Mouse (Mus musculus): ENCODE data around the gene Ceacam9.

The Ceacam9 gene

DNA sequence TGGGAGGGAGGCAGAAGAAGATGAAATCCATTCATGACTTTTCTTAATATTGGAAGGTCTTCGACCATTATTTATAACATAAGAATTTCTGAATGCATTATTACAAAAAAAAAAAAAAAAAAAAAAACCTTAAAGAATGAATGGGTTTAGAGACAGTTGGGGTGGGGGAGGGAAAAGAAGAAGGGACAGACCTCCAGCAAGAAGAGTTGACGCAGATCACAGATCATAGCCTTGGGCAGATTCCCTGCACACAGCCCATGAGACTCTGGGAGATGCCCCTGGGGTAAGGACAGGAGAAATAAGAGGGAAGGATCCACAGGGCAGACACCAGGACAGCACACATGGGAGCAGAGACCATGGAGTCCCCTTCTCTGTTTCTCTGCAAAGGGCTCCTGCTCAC is at the start of gene Ceacam9:
Ceacam9 (plus strand) TSS at position 301 of the 400 bp plus-strand sequence.
- POLR2A ChIA-PET, result no interaction called here

DNA sequence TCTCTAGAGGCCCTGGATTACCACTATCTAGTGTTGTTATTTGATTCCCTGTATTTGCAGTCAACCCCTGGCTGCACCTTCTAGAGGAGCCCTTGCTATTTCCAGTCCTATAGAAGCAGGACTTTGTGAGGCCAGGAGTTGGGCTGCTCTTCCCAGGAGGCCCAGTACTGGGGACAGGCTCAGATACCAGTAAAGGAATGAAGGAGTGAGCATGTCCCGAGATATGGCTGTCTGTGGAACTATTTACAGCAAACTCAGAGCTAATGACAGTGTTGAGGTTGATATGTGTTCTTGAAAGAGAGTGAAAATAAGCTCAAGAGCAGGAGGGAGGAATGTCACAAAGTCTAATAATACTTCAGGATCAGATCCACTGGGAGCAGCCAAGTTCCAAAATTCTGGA is 47.9 kb upstream of the Ceacam9 start:
- ChIA-PET POLR2A (interaction anchor here in 2 of 4 experiments (0.6 to 1.0 kb wide), 4 partner anchors 13 to 292 kb away, joined by 3 to 10 read pairs (median 3); no protein-coding TSS in a partner anchor), CTCF (interaction anchor here in 2 of 4 experiments (0.5 to 1.4 kb wide), 4 partner anchors 15 to 211 kb away, joined by 3 to 4 read pairs (median 4); no protein-coding TSS in a partner anchor)

More for the DNA sequence above, at the start of gene Ceacam9:
- CTCF ChIA-PET, result no interaction called here

DNA sequence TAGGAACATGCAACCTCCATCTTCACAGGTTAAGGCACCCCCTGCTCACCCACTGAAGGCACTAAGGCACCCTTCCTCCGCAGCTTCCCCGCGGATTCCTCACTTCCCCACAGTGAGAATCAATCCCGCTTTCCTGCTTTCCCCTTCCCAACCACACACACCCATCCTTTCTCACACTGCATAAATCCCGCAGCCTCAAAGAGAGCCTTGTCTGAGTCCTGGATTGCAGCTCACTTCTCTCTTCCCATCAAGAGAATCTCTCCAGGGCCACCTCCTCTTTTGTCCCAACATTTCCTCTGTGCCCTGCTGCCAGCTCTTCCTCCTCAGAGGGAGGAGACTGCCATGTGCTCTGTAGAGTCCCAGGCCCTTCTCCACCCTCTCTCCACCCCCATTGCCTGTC is 47.0 kb upstream of the Ceacam9 start:
- POLR2A ChIA-PET, result interaction anchor here in 1 of 4 experiments (0.6 to 1.0 kb wide), 2 partner anchors 48 to 291 kb away, joined by 3 to 10 read pairs; no protein-coding TSS in a partner anchor
- CTCF ChIA-PET, result interaction anchor here in 2 of 4 experiments (0.8 to 1.4 kb wide), 3 partner anchors 15 to 212 kb away, joined by 4 read pairs; no protein-coding TSS in a partner anchor

DNA sequence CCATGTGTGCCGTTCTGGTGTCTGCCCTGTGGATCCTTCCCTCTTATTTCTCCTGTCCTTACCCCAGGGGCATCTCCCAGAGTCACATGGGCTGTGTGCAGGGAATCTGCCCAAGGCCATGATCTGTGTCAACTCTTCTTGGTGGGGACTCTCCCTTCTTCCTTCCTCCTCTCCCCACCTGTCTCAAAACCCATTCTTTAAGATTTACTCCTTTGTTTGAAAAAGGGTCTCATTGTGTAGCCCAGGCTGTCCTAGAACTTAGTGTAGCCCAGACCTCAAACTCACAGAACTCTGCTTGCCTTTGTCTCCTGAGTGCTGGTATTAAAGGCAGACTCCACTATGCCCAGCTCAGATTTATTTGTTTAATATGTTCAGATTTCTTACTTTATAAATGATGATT is 46.1 kb upstream of the Ceacam9 start, which contains the start of gene Ceacam15:
Ceacam15 (minus strand) TSS at position 101 of the 400 bp plus-strand sequence.
- ChIA-PET POLR2A (interaction anchor here in 1 of 4 experiments (0.8 kb wide), 1 partner anchor 219 kb away, joined by 3 read pairs; no protein-coding TSS in a partner anchor), CTCF (no interaction called here)

DNA sequence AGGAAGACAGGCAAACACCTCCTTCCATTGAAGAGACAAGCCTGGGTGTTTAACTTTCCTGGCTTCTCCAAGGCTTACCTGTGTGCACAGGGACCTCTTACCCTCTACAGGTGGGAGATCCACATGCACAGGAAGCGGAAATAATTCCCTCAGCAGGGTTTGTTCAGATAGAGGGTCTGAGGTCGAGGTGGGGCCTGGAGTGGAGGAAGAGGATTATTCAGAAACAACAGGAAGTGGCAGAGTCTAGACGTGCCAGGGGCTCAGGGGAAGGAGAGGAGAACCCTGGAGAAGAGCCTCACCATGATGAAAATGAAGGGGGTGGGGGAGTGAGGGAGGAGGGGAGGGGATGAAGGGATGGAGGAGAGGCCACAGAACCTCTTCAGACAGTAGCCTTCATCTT is 41.5 kb upstream of the Ceacam9 start:
- ChIA-PET CTCF (interaction anchor here in 2 of 4 experiments (1.0 to 1.7 kb wide), 4 partner anchors 10 to 51 kb away, joined by 3 to 5 read pairs (median 4); no protein-coding TSS in a partner anchor), POLR2A (interaction anchor here in 2 of 4 experiments (0.7 to 0.9 kb wide), 2 partner anchors 36 to 109 kb away, joined by 3 to 4 read pairs; no protein-coding TSS in a partner anchor)

DNA sequence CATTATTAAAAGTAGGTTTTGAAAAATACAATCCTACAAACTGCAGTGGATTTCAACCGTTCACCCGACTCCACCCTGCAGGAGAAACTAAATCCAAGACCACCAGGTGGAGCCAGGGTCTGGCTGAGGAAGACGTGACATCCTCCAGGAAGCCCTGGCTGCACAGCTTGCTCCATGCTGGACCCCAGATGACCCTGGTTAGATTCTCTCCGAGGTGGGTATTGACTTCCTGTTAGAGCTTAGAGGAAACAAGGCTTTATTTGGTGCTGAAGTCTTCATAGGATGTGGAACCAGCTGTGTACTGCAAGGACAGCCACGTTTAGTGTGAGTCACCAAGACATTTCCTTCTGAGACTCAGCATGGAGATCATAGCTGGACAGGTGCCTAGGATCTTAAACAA is 32.5 kb upstream of the Ceacam9 start:
- ChIA-PET CTCF (interaction anchor here in 3 of 4 experiments (0.6 to 1.5 kb wide), 21 partner anchors 9 to 371 kb away, joined by 3 to 12 read pairs (median 3); partner anchors contain the start of genes Gng8 (in 1 of the 3) and Prkd2 (in 1 of the 3)), POLR2A (interaction anchor here in 1 of 4 experiments (1.1 to 1.2 kb wide), 2 partner anchors 133 to 198 kb away, joined by 3 read pairs; no protein-coding TSS in a partner anchor)

DNA sequence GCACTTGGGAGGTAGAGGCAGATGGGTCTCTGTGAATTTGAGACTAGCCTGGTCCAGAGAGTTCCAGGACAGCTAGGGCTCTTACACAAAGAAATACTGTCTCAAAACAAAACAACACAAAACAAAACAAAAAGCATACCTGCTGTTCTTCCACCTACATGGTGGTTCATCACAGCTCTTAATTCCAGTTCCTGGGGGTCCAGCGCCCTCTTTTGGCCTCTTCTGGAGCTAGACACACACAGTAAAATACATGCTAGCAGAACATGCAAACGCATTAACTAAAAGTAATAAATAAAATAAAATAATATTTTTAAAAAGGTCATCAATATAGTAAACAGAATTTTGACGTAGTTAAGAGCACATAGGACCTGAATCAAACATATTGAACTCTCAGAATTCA is 26.7 kb upstream of the Ceacam9 start:
- CTCF ChIA-PET, result interaction anchor here (0.5 to 3.1 kb wide), 28 partner anchors 11 to 432 kb away, joined by 3 to 30 read pairs (median 3); no protein-coding TSS in a partner anchor

DNA sequence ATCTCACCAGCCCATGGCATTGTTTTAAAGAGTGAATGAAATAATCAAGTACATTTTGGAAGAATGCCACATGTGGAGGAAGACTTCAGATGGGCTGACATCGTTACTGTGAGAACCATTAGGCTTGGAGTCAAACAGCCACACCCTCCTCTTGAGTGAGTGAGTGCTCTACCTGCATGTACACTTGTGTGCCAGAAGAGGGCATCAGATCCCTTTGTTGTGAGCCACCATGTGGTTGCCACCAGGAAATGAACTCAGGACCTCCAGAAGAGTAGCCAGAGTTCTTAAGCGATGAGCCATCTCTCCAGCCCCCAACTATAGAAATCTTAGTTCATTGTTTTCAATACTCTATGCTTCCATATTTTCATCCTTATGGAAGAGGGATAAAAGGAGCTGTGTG is 22.7 kb upstream of the Ceacam9 start:
- POLR2A ChIA-PET, result interaction anchor here in 1 of 4 experiments (1.2 kb wide), 1 partner anchor 29 kb away, joined by 3 read pairs; no protein-coding TSS in a partner anchor
- CTCF ChIA-PET, result interaction anchor here in 3 of 4 experiments (1.0 to 1.3 kb wide), 6 partner anchors 9 to 147 kb away, joined by 3 to 5 read pairs (median 4); no protein-coding TSS in a partner anchor

More for the DNA sequence above, 26.7 kb upstream of the Ceacam9 start:
- POLR2A ChIA-PET, result interaction anchor here in 1 of 4 experiments (1.2 kb wide), 1 partner anchor 65 kb away, joined by 3 read pairs; no protein-coding TSS in a partner anchor

DNA sequence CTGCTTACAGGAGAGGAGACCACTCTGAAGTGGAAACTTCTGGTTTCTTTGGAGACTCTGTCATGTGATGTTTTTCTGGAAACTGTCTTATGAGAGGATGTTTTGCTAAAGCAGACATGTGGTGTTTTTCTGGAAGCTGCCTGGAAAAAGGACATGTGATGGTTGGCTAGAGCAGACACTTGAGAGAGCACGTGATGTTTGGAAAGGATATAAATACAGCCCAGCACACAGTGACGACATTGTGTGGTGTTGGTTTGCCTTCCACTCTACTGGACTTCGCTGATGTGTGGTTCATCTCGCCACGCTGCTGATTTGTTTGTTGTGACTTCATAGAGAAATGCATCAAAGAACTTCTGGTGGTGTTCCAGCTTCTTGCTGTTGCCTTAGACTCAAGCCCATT is 21.1 kb upstream of the Ceacam9 start:
- POLR2A ChIA-PET, result no interaction called here

DNA sequence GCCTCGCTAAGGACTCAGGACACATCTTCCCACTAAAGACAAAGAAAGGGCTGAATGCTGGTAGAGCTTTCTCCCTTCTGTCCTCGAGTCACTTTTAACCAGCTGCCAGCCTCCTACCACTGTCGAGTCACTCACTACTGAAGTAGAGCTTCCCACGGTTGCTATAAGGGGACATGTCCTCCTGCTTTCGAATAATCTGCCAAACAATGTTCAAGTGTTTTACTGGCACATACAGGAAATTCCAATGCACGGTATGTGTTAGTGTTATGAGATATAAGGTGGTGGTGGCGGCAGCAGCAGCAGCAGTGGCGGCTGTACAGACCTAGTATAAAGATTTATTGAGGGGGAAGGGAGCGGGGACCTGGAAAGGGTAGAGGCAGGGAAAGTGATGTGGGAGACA is 15.3 kb upstream of the Ceacam9 start:
- POLR2A ChIA-PET, result interaction anchor here in 1 of 4 experiments (0.5 kb wide), 1 partner anchor 121 kb away, joined by 3 read pairs; no protein-coding TSS in a partner anchor
- CTCF ChIA-PET, result interaction anchor here in 3 of 4 experiments (0.6 to 1.0 kb wide), 4 partner anchors 10 to 62 kb away, joined by 3 read pairs; no protein-coding TSS in a partner anchor

More for the DNA sequence above, 21.1 kb upstream of the Ceacam9 start:
- CTCF ChIA-PET, result interaction anchor here in 2 of 4 experiments (1.0 to 2.3 kb wide), 2 partner anchors 10 to 11 kb away, joined by 3 to 5 read pairs; no protein-coding TSS in a partner anchor

DNA sequence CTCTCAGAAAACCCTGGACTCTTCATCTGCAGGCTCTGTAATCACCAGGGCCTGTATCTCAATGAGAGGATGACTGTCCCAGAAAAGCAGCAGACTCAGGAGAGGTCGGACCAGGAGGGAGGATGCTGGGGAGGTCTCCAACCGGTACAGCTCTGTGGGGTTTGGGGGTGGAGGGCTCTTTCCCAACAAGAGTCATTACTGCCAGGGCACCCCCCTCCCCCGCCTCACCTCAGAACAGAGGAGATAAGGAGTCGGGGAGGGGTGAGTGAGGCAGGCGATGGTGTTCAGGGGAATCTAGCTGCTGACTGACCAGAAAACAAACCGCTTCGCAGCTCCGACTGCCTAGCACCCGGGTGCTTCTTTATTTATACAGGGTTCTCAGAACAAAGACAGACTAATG is 13.5 kb upstream of the Ceacam9 start:
- ChIA-PET CTCF (interaction anchor here in 1 of 4 experiments (1.0 to 1.3 kb wide), 2 partner anchors 13 to 79 kb away, joined by 3 to 5 read pairs; no protein-coding TSS in a partner anchor), POLR2A (interaction anchor here in 1 of 4 experiments (0.6 kb wide), 1 partner anchor 800 kb away, joined by 3 read pairs; no protein-coding TSS in a partner anchor)

DNA sequence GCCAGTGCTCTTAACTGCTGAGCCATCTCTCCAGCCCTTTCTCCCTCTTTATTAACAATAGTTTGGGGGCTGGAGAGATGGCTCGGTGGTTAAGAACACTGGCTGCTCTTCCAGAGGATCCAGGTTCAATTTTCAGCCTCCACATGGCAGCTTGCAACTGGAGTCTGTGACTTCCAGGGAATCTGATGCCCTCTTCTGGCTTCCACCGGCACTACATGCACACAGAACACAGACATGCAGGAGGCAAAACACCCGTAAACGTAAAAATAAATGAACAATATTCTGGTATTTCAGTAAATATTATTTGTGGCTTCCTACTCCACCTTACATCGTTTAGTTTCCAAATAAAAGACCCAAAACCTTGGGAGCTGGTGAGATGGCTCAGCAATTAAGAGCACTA is 11.1 kb upstream of the Ceacam9 start:
- ChIA-PET POLR2A (no interaction called here), CTCF (interaction anchor here in 1 of 4 experiments (0.9 kb wide), 1 partner anchor 9 kb away, joined by 5 read pairs; no protein-coding TSS in a partner anchor)

DNA sequence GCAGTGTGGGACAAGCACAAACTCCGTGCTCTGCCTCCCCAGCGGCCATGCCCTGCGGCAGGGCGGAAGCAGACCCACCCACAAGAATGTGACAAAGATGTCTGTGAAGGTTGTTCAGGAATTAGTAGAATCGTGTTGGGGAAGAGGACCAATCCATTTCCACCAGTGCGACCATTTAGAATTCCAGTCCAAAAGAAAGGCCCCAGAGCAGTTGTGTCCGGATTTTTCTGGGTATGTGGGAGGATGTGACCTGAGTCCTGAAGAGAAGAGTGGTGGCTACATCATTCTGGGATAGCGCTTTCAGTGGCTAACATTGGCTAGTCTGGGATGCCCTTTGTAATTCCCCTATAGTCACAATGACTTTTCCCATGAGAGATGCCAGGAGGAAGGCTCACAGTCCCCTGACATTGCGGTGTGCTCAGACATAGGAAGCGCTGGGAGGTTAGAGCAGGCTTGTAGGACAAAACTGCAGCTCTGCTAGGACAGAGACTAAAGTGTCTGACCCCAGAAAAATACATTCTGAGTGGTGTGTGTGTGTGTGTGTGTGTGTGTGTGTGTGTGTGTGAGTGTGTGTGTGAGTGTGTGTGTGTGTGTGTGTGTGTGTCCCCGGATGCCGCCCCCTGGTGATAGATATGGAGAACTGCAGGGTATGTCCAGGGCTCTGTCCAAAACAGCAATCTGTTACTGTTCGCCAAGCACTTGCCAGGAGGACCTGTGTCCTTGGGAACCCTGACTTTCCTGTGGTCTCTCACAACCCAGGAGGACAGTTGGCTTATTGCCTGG is 8.9 kb upstream of the Ceacam9 start:
- CTCF ChIA-PET, result interaction anchor here (0.6 to 1.6 kb wide), 15 partner anchors 11 to 746 kb away, joined by 3 to 15 read pairs (median 4); partner anchors contain the start of genes Dact3 (in 1 of the 4) and Ehd2 (in 1 of the 4)

DNA sequence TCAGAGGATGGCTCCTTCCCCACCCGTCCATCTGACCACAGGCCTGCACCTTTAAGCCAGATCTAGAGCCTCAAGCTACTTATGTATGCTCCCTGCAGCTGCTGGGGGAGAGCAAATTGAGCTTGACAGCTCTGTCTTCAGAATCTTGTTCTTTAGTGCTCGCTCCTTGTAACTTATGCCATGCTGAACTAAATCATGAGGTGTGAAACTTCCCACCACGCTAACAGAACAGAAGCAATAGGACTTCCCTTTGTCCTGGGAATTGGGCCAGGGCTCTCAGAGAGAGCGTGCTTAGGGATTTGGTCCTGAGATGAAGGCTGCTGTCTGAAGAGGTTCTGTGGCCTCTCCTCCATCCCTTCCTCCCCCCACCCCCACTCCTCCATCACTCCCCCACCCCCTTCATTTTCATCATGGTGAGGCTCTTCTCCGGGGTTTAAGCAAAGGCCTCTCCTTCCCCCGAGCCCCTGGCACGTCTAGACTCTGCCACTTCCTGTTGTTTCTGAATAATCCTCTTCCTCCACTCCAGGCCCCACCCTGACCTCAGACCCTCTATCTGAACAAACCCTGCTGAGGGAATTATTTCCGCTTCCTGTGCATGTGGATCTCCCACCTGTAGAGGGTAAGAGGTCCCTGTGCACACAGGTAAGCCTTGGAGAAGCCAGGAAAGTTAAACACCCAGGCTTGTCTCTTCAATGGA is 5.1 kb upstream of the Ceacam9 start:
- ChIA-PET CTCF (interaction anchor here in 1 of 4 experiments (0.7 kb wide), 1 partner anchor 36 kb away, joined by 4 read pairs; no protein-coding TSS in a partner anchor), POLR2A (interaction anchor here in 2 of 4 experiments (0.5 to 0.8 kb wide), 2 partner anchors 36 to 39 kb away, joined by 3 to 4 read pairs; no protein-coding TSS in a partner anchor)

More for the DNA sequence above, 8.9 kb upstream of the Ceacam9 start:
- POLR2A ChIA-PET, result interaction anchor here in 2 of 4 experiments (0.7 to 1.2 kb wide), 3 partner anchors 11 to 418 kb away, joined by 3 read pairs; no protein-coding TSS in a partner anchor

DNA sequence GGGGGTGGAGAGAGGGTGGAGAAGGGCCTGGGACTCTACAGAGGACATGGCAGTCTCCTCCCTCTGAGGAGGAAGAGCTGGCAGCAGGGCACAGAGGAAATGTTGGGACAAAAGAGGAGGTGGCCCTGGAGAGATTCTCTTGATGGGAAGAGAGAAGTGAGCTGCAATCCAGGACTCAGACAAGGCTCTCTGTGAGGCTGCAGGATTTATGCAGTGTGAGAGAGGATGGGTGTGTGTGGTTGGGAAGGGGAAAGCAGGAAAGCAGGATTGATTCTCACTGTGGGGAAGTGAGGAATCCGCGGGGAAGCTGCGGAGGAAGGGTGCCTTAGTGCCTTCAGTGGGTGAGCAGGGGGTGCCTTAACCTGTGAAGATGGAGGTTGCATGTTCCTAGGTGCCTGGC is 761 bp downstream of the Ceacam9 start:
- CTCF ChIA-PET, result interaction anchor here in 2 of 4 experiments (0.6 kb wide), 2 partner anchors 48 to 104 kb away, joined by 3 read pairs; no protein-coding TSS in a partner anchor
- POLR2A ChIA-PET, result interaction anchor here in 1 of 4 experiments (1.4 kb wide), 1 partner anchor 48 kb away, joined by 10 read pairs; no protein-coding TSS in a partner anchor

DNA sequence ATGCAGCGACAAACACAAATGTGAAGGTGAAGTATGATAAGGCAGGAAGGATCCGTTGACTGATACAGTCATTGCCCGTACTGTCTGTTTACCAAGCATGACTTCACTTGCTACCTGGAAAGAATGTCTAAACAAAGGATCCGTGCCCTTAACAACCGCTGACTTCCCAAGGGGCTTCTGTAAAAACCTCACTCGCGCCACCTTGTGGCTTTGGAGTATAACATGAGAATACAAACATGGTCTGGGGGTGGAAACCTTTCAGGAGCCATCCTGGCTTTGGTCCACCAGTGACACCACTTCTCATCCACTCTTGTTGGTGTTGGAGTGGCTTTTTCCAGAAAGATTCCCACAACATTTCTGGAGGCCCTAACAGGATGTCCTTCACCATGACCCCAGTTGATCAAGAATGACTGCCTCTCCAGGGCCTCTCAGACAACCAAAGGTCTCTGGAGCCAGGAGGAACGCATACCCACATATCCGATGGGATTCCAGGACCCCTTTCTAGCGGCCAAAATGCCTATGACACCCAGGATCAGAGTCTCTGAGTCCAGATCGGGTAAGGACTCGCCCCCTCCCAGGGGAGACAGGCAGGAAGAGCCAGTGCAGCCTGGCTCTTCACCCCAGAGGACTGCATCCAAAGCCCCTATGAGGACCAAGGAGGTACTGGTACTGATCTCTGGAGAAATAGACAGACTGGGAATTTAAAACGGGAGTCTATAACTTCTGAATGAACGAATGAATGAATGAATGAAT is 7.0 kb downstream of the Ceacam9 start:
- ChIA-PET CTCF (interaction anchor here in 3 of 4 experiments (0.6 to 1.9 kb wide), 9 partner anchors 9 to 337 kb away, joined by 3 to 6 read pairs (median 5); partner anchors contain the start of gene Ap2s1 (in 1 of the 3)), POLR2A (interaction anchor here in 2 of 4 experiments (0.8 to 2.2 kb wide), 9 partner anchors 10 to 190 kb away, joined by 3 to 17 read pairs (median 4); partner anchors contain the start of genes Slc1a5 (in 2 of the 2) and Ap2s1 (in 1 of the 2))

All from embryonic stem cell, embryonic (primary cell).